Mouse (Mus musculus): ENCODE data around the gene Mttp. TPM values are rescaled to one million over a fixed set of nuclear protein-coding genes. Genes with fewer than 3 reads are reported as not detected.

Mttp gene
- total and polyA plus RNA-seq, 3 experiments = 2.5 to 4.4 TPM; not detected in 1

DNA sequence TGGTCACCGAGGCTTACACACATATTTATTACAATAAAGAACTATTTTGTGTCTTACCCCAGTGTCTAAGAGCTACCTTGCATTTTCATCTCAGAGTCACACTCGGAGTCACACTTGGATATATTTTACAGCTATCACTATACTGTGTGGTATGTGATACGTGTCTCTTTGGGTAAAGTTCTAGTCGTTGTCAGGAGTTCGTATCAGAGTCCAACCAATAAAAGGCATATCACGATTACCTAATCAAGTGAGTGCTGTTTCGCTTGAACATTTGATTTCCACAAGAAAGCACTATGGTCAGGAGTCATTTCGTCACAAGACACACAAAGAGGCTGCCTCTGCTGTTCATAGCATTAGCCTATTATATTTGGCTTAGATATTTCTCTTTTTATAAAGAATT is 11.3 kb downstream of the Mttp start:
- H3K4me1 ChIP-seq (ENCODE audit: control insufficient read depth in 1 of 2, insufficient read depth in 2 of 2, low read length in 2 of 2) = peaks cover 0 to 2% of the 10 kb centered on the region in 2 experiments; a peak in 2 of 4 replicates
- H3K9me3 ChIP-seq (replicated peaks; ENCODE audit: insufficient read depth, low read length) = no peaks in the 10 kb centered on the region
- no peak overlapping the region for H3K4me3 ChIP-seq (ENCODE audit: control insufficient read depth in 1 of 2, insufficient read depth in 1 of 2, low read depth in 2 of 2, low read length in 2 of 2)
- H3K27me3 ChIP-seq (ENCODE audit: control insufficient read depth in 1 of 2, insufficient read depth in 2 of 2, low read length in 2 of 2) = no peaks in the 10 kb centered on the region
- H3K36me3 ChIP-seq (ENCODE audit: control insufficient read depth in 1 of 2, insufficient read depth in 2 of 2, low read length in 2 of 2) = no peaks in the 10 kb centered on the region
- TF ChIP-seq ZKSCAN1 (IDR thresholded peaks at IDR 0.05; ENCODE audit: low read depth, low read length) = no peak
- no peak for TF ChIP-seq RCOR1 (IDR thresholded peaks at IDR 0.05; ENCODE audit: low read depth, low read length)
- TF ChIP-seq E2F4 (IDR thresholded peaks at IDR 0.05; ENCODE audit: borderline replicate concordance, low read depth, low read length) = no peak
- TF ChIP-seq MYB (IDR thresholded peaks at IDR 0.05; ENCODE audit: low read depth, low read length) = no peak
- TF ChIP-seq ELF1 (IDR thresholded peaks at IDR 0.05; ENCODE audit: low read depth, low read length) = no peak
- no peak for TF ChIP-seq NELFE (IDR thresholded peaks at IDR 0.05; ENCODE audit: low read depth, low read length)
- TF ChIP-seq MYC (IDR thresholded peaks at IDR 0.05; ENCODE audit: low read depth, low read length) = no peak
- TF ChIP-seq KAT2A (conservative IDR thresholded peaks at IDR 0.05; ENCODE audit: low read depth, low read length) = no peak
- no peak for TF ChIP-seq POLR2A (IDR thresholded peaks at IDR 0.05; ENCODE audit: control insufficient read depth in 1 of 2, insufficient read depth in 1 of 2, low read depth in 1 of 2, low read length in 2 of 2, poor library complexity in 1 of 2)
- no peaks in the 10 kb centered on the region for H3K79me2 ChIP-seq (ENCODE audit: control insufficient read depth, insufficient read depth, low read length, poor library complexity)
- no peak overlapping the region for H3K27ac ChIP-seq (ENCODE audit: control insufficient read depth, low read depth, low read length)
- no peak for DNase-seq (ENCODE audit: low read depth, low spot score)
- H3K9ac ChIP-seq (ENCODE audit: control insufficient read depth, low read depth, low read length, poor library complexity, severe bottlenecking) = no peak overlapping the region

DNA sequence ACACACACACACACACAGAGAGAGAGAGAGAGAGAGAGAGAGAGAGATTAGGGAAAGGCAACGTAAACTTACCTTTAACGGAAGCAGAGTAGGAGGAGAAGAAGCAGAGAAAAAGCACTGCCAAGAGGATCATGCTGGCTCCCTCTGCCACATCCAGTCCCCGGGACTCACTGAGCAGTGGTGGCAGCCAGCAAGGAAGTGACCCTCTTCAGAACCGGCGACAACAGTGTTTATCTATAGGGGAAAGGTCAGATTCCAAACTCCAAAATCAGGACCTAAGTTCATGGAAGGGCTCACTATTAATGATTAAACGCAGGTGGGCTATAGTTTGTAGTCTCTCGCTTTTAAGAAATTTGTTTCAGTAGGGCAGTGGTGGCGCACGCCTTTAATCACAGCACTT is 13.6 kb downstream of the Mttp start:
- no peaks in the 10 kb centered on the region for H3K79me2 ChIP-seq (ENCODE audit: control insufficient read depth, insufficient read depth, low read length, poor library complexity)
- no peak overlapping the region for H3K9ac ChIP-seq (ENCODE audit: control insufficient read depth, low read depth, low read length, poor library complexity, severe bottlenecking)
- no peak for DNase-seq (ENCODE audit: low read depth, low spot score)
- H3K27me3 ChIP-seq (ENCODE audit: control insufficient read depth in 1 of 2, insufficient read depth in 2 of 2, low read length in 2 of 2) = no peaks in the 10 kb centered on the region
- no peak overlapping the region for H3K4me3 ChIP-seq (ENCODE audit: control insufficient read depth in 1 of 2, insufficient read depth in 1 of 2, low read depth in 2 of 2, low read length in 2 of 2)
- H3K27ac ChIP-seq (ENCODE audit: control insufficient read depth, low read depth, low read length) = no peak overlapping the region
- TF ChIP-seq UBTF (IDR thresholded peaks at IDR 0.05; ENCODE audit: borderline replicate concordance, insufficient read depth, low read depth, low read length) (no peak), POLR2AphosphoS5 (IDR thresholded peaks at IDR 0.05; ENCODE audit: borderline replicate concordance, low read depth, low read length) (no peak), ZKSCAN1 (IDR thresholded peaks at IDR 0.05; ENCODE audit: low read depth, low read length) (no peak), RCOR1 (IDR thresholded peaks at IDR 0.05; ENCODE audit: low read depth, low read length) (no peak), CHD2 (IDR thresholded peaks at IDR 0.05; ENCODE audit: low read length) (no peak), CHD1 (IDR thresholded peaks at IDR 0.05; ENCODE audit: low read depth, low read length) (no peak), ZC3H11A (IDR thresholded peaks at IDR 0.05; ENCODE audit: low read depth, low read length) (no peak)
- peaks cover 0 to 6% of the 10 kb centered on the region in 2 experiments; a peak in 2 of 4 replicates for H3K36me3 ChIP-seq (ENCODE audit: control insufficient read depth in 1 of 2, insufficient read depth in 2 of 2, low read length in 2 of 2)
- H3K4me1 ChIP-seq (ENCODE audit: control insufficient read depth in 1 of 2, insufficient read depth in 2 of 2, low read length in 2 of 2) = peaks cover 0 to 10% of the 10 kb centered on the region in 2 experiments; a peak in 2 of 4 replicates
- H3K9me3 ChIP-seq (replicated peaks; ENCODE audit: insufficient read depth, low read length) = no peaks in the 10 kb centered on the region

DNA sequence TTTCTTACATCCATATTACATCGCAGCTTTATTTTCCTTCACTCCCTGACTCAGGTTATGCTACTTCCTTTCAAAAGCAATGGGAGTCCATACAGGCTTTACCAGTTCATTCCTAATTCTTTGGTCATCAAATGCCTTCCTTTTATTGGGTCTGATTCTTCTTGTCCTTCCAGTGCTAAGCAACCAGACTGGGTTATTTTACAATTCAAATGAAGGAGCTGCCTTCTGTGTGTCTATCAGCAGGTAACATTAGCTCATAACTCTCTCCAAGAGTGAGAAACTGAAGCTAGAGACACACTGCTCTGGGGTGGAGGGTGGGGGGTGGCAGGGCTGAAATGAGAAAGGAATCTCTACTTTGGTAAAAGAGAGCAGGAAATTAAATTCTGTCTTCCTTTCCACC is 14.1 kb downstream of the Mttp start:
- H3K36me3 ChIP-seq (ENCODE audit: control insufficient read depth in 1 of 2, insufficient read depth in 2 of 2, low read length in 2 of 2) = peaks cover 0 to 6% of the 10 kb centered on the region in 2 experiments; a peak in 2 of 4 replicates
- H3K9ac ChIP-seq (ENCODE audit: control insufficient read depth, low read depth, low read length, poor library complexity, severe bottlenecking) = no peak overlapping the region
- DNase-seq (ENCODE audit: low read depth, low spot score) = no peak
- H3K9me3 ChIP-seq (replicated peaks; ENCODE audit: insufficient read depth, low read length) = no peaks in the 10 kb centered on the region
- peaks cover 0 to 10% of the 10 kb centered on the region in 2 experiments; a peak in 2 of 4 replicates for H3K4me1 ChIP-seq (ENCODE audit: control insufficient read depth in 1 of 2, insufficient read depth in 2 of 2, low read length in 2 of 2)
- H3K27me3 ChIP-seq (ENCODE audit: control insufficient read depth in 1 of 2, insufficient read depth in 2 of 2, low read length in 2 of 2) = no peaks in the 10 kb centered on the region
- no peak overlapping the region for H3K27ac ChIP-seq (ENCODE audit: control insufficient read depth, low read depth, low read length)
- TF ChIP-seq TBP (IDR thresholded peaks at IDR 0.05; ENCODE audit: low read depth, low read length) = no peak
- TF ChIP-seq RCOR1 (IDR thresholded peaks at IDR 0.05; ENCODE audit: low read depth, low read length) = no peak
- TF ChIP-seq ETS1 (IDR thresholded peaks at IDR 0.05; ENCODE audit: low read depth, low read length) = no peak
- no peak for TF ChIP-seq MEF2A (IDR thresholded peaks at IDR 0.05; ENCODE audit: extremely low read depth, insufficient replicate concordance, low read depth, low read length, poor library complexity, severe bottlenecking)
- TF ChIP-seq ELF1 (IDR thresholded peaks at IDR 0.05; ENCODE audit: low read depth, low read length) = no peak
- no peak for TF ChIP-seq CHD1 (IDR thresholded peaks at IDR 0.05; ENCODE audit: low read depth, low read length)
- no peak overlapping the region for H3K4me3 ChIP-seq (ENCODE audit: control insufficient read depth in 1 of 2, insufficient read depth in 1 of 2, low read depth in 2 of 2, low read length in 2 of 2)
- H3K79me2 ChIP-seq (ENCODE audit: control insufficient read depth, insufficient read depth, low read length, poor library complexity) = no peaks in the 10 kb centered on the region

Data from MEL (cell line).